Mouse (Mus musculus): ENCODE results near the gene S100a11.

- TF ChIP-seq CTCF (IDR thresholded peaks at IDR 0.05; ENCODE audit: low read depth, low read length) (no peak), POLR2AphosphoS5 (IDR thresholded peaks at IDR 0.05; ENCODE audit: insufficient replicate concordance, low read depth, low read length) (no peak), TAL1 (conservative IDR thresholded peaks at IDR 0.05; ENCODE audit: low read depth, low read length) (no peak), GATA1 (IDR thresholded peaks at IDR 0.05; ENCODE audit: borderline replicate concordance, low read length) (no peak), GATA2 (IDR thresholded peaks at IDR 0.05; ENCODE audit: borderline replicate concordance, low read depth, low read length) (no peak)
These were observed 15.6 kb upstream of the S100a11 start for GRCm38 (mm10) chr3:93504536-93505189.

Data from G1E (cell line).